Mouse (Mus musculus) MEL (cell line): Measurements from ENCODE around the gene Sfr1.

Source experiments
- ETS1 ChIP-seq: IDR thresholded peaks from 2 replicates; pipeline ENCODE4 v1.6.1; 2012; ENCODE audit warnings: low read depth, mild to moderate bottlenecking, inconsistent platforms, low read length, improper control_type of control experiment, moderate library complexity
- KAT2A ChIP-seq: conservative IDR thresholded peaks from 2 replicates; pipeline ENCODE4 v1.6.1; 2012; ENCODE audit warnings: low read depth, low read length, improper control_type of control experiment, inconsistent platforms
- POLR2A ChIP-seq, 2 experiments: IDR thresholded peaks; 2 replicates each; pipeline ENCODE4 v1.6.1; 2011 to 2012; ENCODE audit warnings: low read length in 2 of 2, mild to moderate bottlenecking in 2 of 2, control low read depth in 1 of 2, improper control_type of control experiment in 1 of 2, low read depth in 1 of 2, moderate library complexity in 1 of 2; ENCODE audit not compliant: control insufficient read depth in 1 of 2, insufficient read depth in 1 of 2, poor library complexity in 1 of 2
- USF1 ChIP-seq: IDR thresholded peaks from 2 replicates; pipeline ENCODE4 v1.6.1; 2014; ENCODE audit warnings: low read depth, mild to moderate bottlenecking, inconsistent platforms, low read length, improper control_type of control experiment, moderate library complexity

- TF ChIP-seq KAT2A = no peak
- no peak for TF ChIP-seq POLR2A (IDR thresholded peaks at IDR 0.05; ENCODE audit: control insufficient read depth in 1 of 2, insufficient read depth in 1 of 2, low read depth in 1 of 2, low read length in 2 of 2, poor library complexity in 1 of 2)
- no peak for TF ChIP-seq USF1
- TF ChIP-seq ETS1 = no peak
Observed at GRCm38 (mm10) chr19:47699743-47700142, 31.7 kb upstream of the Sfr1 start.
